ENCODE assay signal across 8 mouse cellular contexts in the genomic region with DNA sequence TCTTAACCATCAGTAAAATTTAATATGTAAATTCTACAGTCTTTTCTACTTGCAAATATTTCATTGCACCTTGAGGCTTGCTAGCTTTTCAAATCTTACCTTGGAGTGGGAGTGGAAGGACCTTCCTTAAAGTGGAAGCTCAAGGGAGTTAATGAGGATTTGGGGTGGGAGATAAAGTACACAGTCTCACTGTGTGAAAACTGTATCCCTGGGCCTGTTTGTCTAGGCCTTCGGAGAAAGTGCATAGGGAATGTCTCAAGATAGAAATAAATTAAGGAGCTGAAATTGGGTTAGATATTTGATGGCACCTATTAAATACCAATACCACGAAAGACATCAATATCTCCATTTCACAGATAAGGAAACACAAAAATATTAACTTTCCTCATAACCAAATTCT. TPM values are rescaled to one million over a fixed set of nuclear protein-coding genes. Genes with fewer than 3 reads are reported as not detected.
A peak's percentile ranks its signal among the peaks of the same experiment; 100 is the strongest.
DNase-seq lines count a peak whose midpoint lies in the region; ATAC-seq and TF ChIP-seq lines count a peak whose summit lies in the region.

No protein-coding gene starts in this region.

- WGBS in lung, embryonic 14.5 days: 15% methylated on average over 2 of the region's 2 CpGs
- WGBS in limb, embryonic 13.5 days: 18% methylated on average over 2 of the region's 2 CpGs
- WGBS in olfactory bulb, adult 2 months: 5% methylated on average over 2 of the region's 2 CpGs

- H3K4me1 ChIP-seq in lung, embryonic 14.5 days (ENCODE audit: insufficient read depth): no peaks in the 10 kb centered on the region
- peaks cover 3% of the 10 kb centered on the region; the same call in 1 of the 2 replicates for H3K4me1 ChIP-seq in limb, embryonic 13.5 days
- no peaks in the 10 kb centered on the region for H3K4me1 ChIP-seq in olfactory bulb, adult 2 months (ENCODE audit: control insufficient read depth, insufficient read depth, low read length)

- H3K36me3 ChIP-seq in lung, embryonic 14.5 days (ENCODE audit: insufficient read depth): peaks cover 19% of the 10 kb centered on the region
- peaks cover 16% of the 10 kb centered on the region for H3K36me3 ChIP-seq in limb, embryonic 13.5 days

- peak overlapping the region; percentile 86 for H3K9ac ChIP-seq in lung, embryonic 14.5 days
- peak overlapping the region; percentile 81 for H3K9ac ChIP-seq in limb, embryonic 13.5 days

- H3K4me3 ChIP-seq in lung, embryonic 14.5 days (ENCODE audit: low read depth, low read length): peak overlapping the region; percentile 64
- peak overlapping the region; percentile 62 for H3K4me3 ChIP-seq in limb, embryonic 13.5 days
- peak overlapping the region; percentile 67 for H3K4me3 ChIP-seq in olfactory bulb, adult 2 months (ENCODE audit: insufficient read depth, low read depth, low read length)

- peak overlapping the region; percentile 78 for H3K4me2 ChIP-seq in lung, embryonic 14.5 days
- peak overlapping the region; percentile 63 for H3K4me2 ChIP-seq in limb, embryonic 13.5 days (replicated peaks)

- H3K9me3 ChIP-seq in lung, embryonic 14.5 days (ENCODE audit: low read depth, low read length): no peaks in the 10 kb centered on the region
- no peaks in the 10 kb centered on the region for H3K9me3 ChIP-seq in limb, embryonic 13.5 days

- TF ChIP-seq CTCF in lung, embryonic 14.5 days (IDR thresholded peaks at IDR 0.05; ENCODE audit: low read depth): no peak
- TF ChIP-seq CTCF in olfactory bulb, adult 2 months (IDR thresholded peaks at IDR 0.05; ENCODE audit: insufficient read depth, low read depth, low read length): no peak

- DNase-seq in lung, embryonic 14.5 days: no peak
- DNase-seq in lung, postnatal 14 days: no peak
- no peak for DNase-seq in layer of hippocampus, postnatal 10 days (ENCODE audit: low spot score in 2 of 2)
- no peak for DNase-seq in right cerebral cortex, postnatal 10 days (ENCODE audit: low spot score in 2 of 2)
- no peak for DNase-seq in right cerebral cortex, postnatal 14 days

- no peaks in the 10 kb centered on the region for H3K27me3 ChIP-seq in lung, embryonic 14.5 days (ENCODE audit: insufficient read depth, low read length)
- H3K27me3 ChIP-seq in limb, embryonic 13.5 days: no peaks in the 10 kb centered on the region

- no peak for TF ChIP-seq POLR2A in olfactory bulb, adult 2 months (IDR thresholded peaks at IDR 0.05; ENCODE audit: insufficient read depth, low read depth, low read length)

- no peak for ATAC-seq in lung, embryonic 14.5 days (ENCODE audit: insufficient read depth)
- ATAC-seq in erythroblast, adult 5-6 weeks (replicated peaks; ENCODE audit: low FRiP score, poor library complexity, severe bottlenecking): peak; percentile 42
- no peak for ATAC-seq in limb, embryonic 13.5 days (ENCODE audit: low FRiP score, low read depth)

- peak overlapping the region; percentile 99 for H3K27ac ChIP-seq in lung, embryonic 14.5 days (ENCODE audit: low read depth)
- H3K27ac ChIP-seq in limb, embryonic 13.5 days: peak overlapping the region; percentile 97; the same call in 1 of the 2 replicates
- no peak overlapping the region for H3K27ac ChIP-seq in olfactory bulb, adult 2 months (ENCODE audit: insufficient read depth, low read depth, low read length)

RNA-seq across cellular contexts. Expression of a gene that starts 0.9 kb away (rescaled TPM):
- polyA plus RNA-seq in lung, embryonic 14.5 days (2014; fragmentation: Nextera tagmentation; extraction: Ambion mirVana): 66.4 and 73.4 TPM in 2 replicates
- total RNA-seq in erythroblast, adult 5-6 weeks (2015; ENCODE audit: low replicate concordance): 74.6 and 87.1 TPM in 2 replicates
- 85.6 and 112 TPM in 2 replicates for total RNA-seq in erythroblast, adult 5-6 weeks (2017; ENCODE audit: low replicate concordance)
- 62.4 and 65.2 TPM in 2 replicates for polyA plus RNA-seq in limb, embryonic 13.5 days (2015; fragmentation: Nextera tagmentation; extraction: Ambion mirVana)
- polyA plus RNA-seq in olfactory bulb, adult 2 months (2012; ENCODE audit: insufficient read depth, insufficient read length, low replicate concordance, missing spikeins): 413 TPM in 1 of 2 replicates, not detected in the other
- total RNA-seq in layer of hippocampus, postnatal 10 days (2021): 10 to 100 TPM; 35.9 to 39.0 TPM

RNA-seq across cellular contexts. Expression of a gene that starts 38.4 kb away (rescaled TPM):
- 0.68 and 1.2 TPM in 2 replicates for polyA plus RNA-seq in lung, embryonic 14.5 days (2014; fragmentation: Nextera tagmentation; extraction: Ambion mirVana)
- 10.4 and 14.0 TPM in 2 replicates for total RNA-seq in erythroblast, adult 5-6 weeks (2015; ENCODE audit: low replicate concordance)
- 5.0 and 11.7 TPM in 2 replicates for total RNA-seq in erythroblast, adult 5-6 weeks (2017; ENCODE audit: low replicate concordance)
- 1.0 and 1.4 TPM in 2 replicates for polyA plus RNA-seq in limb, embryonic 13.5 days (2015; fragmentation: Nextera tagmentation; extraction: Ambion mirVana)
- polyA plus RNA-seq in olfactory bulb, adult 2 months (2012; ENCODE audit: insufficient read depth, insufficient read length, low replicate concordance, missing spikeins): not detected in 2 replicates
- total RNA-seq in layer of hippocampus, postnatal 10 days (2021): 1 to 10 TPM; 4.2 to 5.7 TPM

RNA-seq across cellular contexts. Expression of a gene that starts 46.0 kb away (rescaled TPM):
- polyA plus RNA-seq in lung, embryonic 14.5 days (2014; fragmentation: Nextera tagmentation; extraction: Ambion mirVana): 0.20 and 0.39 TPM in 2 replicates
- not detected in 2 replicates for total RNA-seq in erythroblast, adult 5-6 weeks (2015; ENCODE audit: low replicate concordance)
- total RNA-seq in erythroblast, adult 5-6 weeks (2017; ENCODE audit: low replicate concordance): 0.28 TPM in 1 of 2 replicates, not detected in the other
- 0.15 and 0.43 TPM in 2 replicates for polyA plus RNA-seq in limb, embryonic 13.5 days (2015; fragmentation: Nextera tagmentation; extraction: Ambion mirVana)
- not detected in 2 replicates for polyA plus RNA-seq in olfactory bulb, adult 2 months (2012; ENCODE audit: insufficient read depth, insufficient read length, low replicate concordance, missing spikeins)
- 1 to 10 TPM; 2.1 to 2.7 TPM for total RNA-seq in layer of hippocampus, postnatal 10 days (2021)
